Mouse (Mus musculus): Measurements from ENCODE around the gene Spc24. TPM values are rescaled to one million over a fixed set of nuclear protein-coding genes. Genes with fewer than 3 reads are reported as not detected.

Gene Spc24
- 1.3 TPM for polyA plus RNA-seq (2015; fragmentation: Illumina TruSeq; extraction: RNeasy Lipid Tissue Mini Kit (QIAGEN cat#74804); ENCODE audit: insufficient read depth, low read depth, low replicate concordance)

DNA sequence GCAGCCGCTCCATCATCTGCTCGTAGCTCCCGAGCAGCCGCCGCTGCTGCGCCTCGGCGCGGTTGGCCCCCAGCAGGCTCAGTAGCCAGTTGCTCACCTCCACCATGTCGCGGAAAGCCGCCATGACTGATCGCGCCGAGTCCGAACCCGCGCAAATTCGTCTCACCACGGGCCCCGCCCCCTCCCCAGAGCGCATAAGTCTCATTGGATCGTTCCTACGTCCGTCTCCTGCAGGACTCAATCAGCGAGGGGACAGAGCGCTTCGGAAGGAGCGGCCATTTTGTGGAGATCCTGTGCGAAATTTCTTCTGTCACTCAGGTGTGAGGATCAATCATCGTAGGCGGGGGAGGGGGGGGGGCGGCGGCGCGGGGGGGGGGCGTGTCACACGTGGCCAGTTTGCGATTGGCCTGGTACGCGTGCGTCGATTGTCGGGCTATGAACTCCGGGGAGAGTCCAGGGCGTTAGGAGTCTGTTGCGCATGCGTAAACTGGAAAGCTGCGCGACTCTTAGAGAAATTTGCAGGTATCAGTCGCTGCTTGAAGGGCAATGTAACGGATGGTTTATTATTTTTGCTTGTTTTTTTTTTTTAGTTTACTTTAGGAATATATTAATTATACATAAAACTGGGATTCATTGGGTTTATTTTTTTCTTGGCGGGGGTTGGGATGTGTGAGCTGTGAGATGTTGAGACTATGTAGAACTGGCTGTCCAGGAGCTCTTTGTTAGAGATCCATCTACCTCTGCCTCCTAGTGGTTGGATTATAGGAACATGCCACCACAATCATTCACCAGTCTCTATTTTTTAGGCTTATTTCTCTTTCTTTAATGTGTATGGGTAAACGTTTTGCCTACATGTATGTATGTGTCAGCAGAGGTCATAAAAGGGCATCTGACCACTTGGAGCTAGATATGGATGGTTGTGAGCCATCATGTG, at the start of gene Spc24:
Spc24 (minus strand) TSS at position 149 of the 934 bp plus-strand sequence.

GRCm38 (mm10) chr9:21798345-21799009, 38.4 kb upstream of the Spc24 start, which contains the start of gene Kank2:
TSS of gene Kank2 (minus strand) at chr9:21798744.

GRCm38 (mm10) chr9:21723377-21724146, 36.5 kb downstream of the Spc24 start, which contains the start of gene Ldlr:
TSS of gene Ldlr (plus strand) at chr9:21723483.

Other genes with a start within 250 kb of the Spc24 start
- gene AB124611, start 234.1 kb downstream of the Spc24 start, polyA plus RNA-seq (2015; fragmentation: Illumina TruSeq; extraction: RNeasy Lipid Tissue Mini Kit (QIAGEN cat#74804); ENCODE audit: insufficient read depth, low read depth, low replicate concordance): 1.3 TPM
- gene Carm1, start 213.4 kb downstream of the Spc24 start, polyA plus RNA-seq (2015; fragmentation: Illumina TruSeq; extraction: RNeasy Lipid Tissue Mini Kit (QIAGEN cat#74804); ENCODE audit: insufficient read depth, low read depth, low replicate concordance): 14.4 TPM
- 7.4 TPM for gene Timm29, start 167.6 kb downstream of the Spc24 start, polyA plus RNA-seq (2015; fragmentation: Illumina TruSeq; extraction: RNeasy Lipid Tissue Mini Kit (QIAGEN cat#74804); ENCODE audit: insufficient read depth, low read depth, low replicate concordance)
- 14.0 TPM for gene Yipf2, start 167.5 kb downstream of the Spc24 start, polyA plus RNA-seq (2015; fragmentation: Illumina TruSeq; extraction: RNeasy Lipid Tissue Mini Kit (QIAGEN cat#74804); ENCODE audit: insufficient read depth, low read depth, low replicate concordance)
- gene Smarca4, start 144.1 kb downstream of the Spc24 start, polyA plus RNA-seq (2015; fragmentation: Illumina TruSeq; extraction: RNeasy Lipid Tissue Mini Kit (QIAGEN cat#74804); ENCODE audit: insufficient read depth, low read depth, low replicate concordance): 8.6 TPM
- gene Ldlr, start 36.8 kb downstream of the Spc24 start, polyA plus RNA-seq (2015; fragmentation: Illumina TruSeq; extraction: RNeasy Lipid Tissue Mini Kit (QIAGEN cat#74804); ENCODE audit: insufficient read depth, low read depth, low replicate concordance): 6.7 TPM
- 7.1 TPM for gene Kank2, start 38.4 kb upstream of the Spc24 start, polyA plus RNA-seq (2015; fragmentation: Illumina TruSeq; extraction: RNeasy Lipid Tissue Mini Kit (QIAGEN cat#74804); ENCODE audit: insufficient read depth, low read depth, low replicate concordance)
- 10.6 TPM for gene Angptl8, start 75.2 kb upstream of the Spc24 start, polyA plus RNA-seq (2015; fragmentation: Illumina TruSeq; extraction: RNeasy Lipid Tissue Mini Kit (QIAGEN cat#74804); ENCODE audit: insufficient read depth, low read depth, low replicate concordance)
- gene Dock6, start 92.3 kb upstream of the Spc24 start, polyA plus RNA-seq (2015; fragmentation: Illumina TruSeq; extraction: RNeasy Lipid Tissue Mini Kit (QIAGEN cat#74804); ENCODE audit: insufficient read depth, low read depth, low replicate concordance): 15.0 TPM
- 25.1 TPM for gene Rab3d, start 157.9 kb upstream of the Spc24 start, polyA plus RNA-seq (2015; fragmentation: Illumina TruSeq; extraction: RNeasy Lipid Tissue Mini Kit (QIAGEN cat#74804); ENCODE audit: insufficient read depth, low read depth, low replicate concordance)
- gene Ccdc159, start 167.2 kb upstream of the Spc24 start, polyA plus RNA-seq (2015; fragmentation: Illumina TruSeq; extraction: RNeasy Lipid Tissue Mini Kit (QIAGEN cat#74804); ENCODE audit: insufficient read depth, low read depth, low replicate concordance): 3.1 TPM
- gene Tmem205, start 167.3 kb upstream of the Spc24 start, polyA plus RNA-seq (2015; fragmentation: Illumina TruSeq; extraction: RNeasy Lipid Tissue Mini Kit (QIAGEN cat#74804); ENCODE audit: insufficient read depth, low read depth, low replicate concordance): 27.1 TPM
- 4.7 TPM for gene Plppr2, start 176.7 kb upstream of the Spc24 start, polyA plus RNA-seq (2015; fragmentation: Illumina TruSeq; extraction: RNeasy Lipid Tissue Mini Kit (QIAGEN cat#74804); ENCODE audit: insufficient read depth, low read depth, low replicate concordance)
- gene Swsap1, start 195.5 kb upstream of the Spc24 start, polyA plus RNA-seq (2015; fragmentation: Illumina TruSeq; extraction: RNeasy Lipid Tissue Mini Kit (QIAGEN cat#74804); ENCODE audit: insufficient read depth, low read depth, low replicate concordance): 3.1 TPM
- gene Epor, start 203.2 kb upstream of the Spc24 start, polyA plus RNA-seq (2015; fragmentation: Illumina TruSeq; extraction: RNeasy Lipid Tissue Mini Kit (QIAGEN cat#74804); ENCODE audit: insufficient read depth, low read depth, low replicate concordance): not detected
- gene Rgl3, start 229.1 kb upstream of the Spc24 start, polyA plus RNA-seq (2015; fragmentation: Illumina TruSeq; extraction: RNeasy Lipid Tissue Mini Kit (QIAGEN cat#74804); ENCODE audit: insufficient read depth, low read depth, low replicate concordance): 8.2 TPM
- gene Ccdc151, start 242.3 kb upstream of the Spc24 start, polyA plus RNA-seq (2015; fragmentation: Illumina TruSeq; extraction: RNeasy Lipid Tissue Mini Kit (QIAGEN cat#74804); ENCODE audit: insufficient read depth, low read depth, low replicate concordance): not detected
- 16.0 TPM for gene Prkcsh, start 242.5 kb upstream of the Spc24 start, polyA plus RNA-seq (2015; fragmentation: Illumina TruSeq; extraction: RNeasy Lipid Tissue Mini Kit (QIAGEN cat#74804); ENCODE audit: insufficient read depth, low read depth, low replicate concordance)

Data from pancreas, adult 10 weeks (tissue).